ENCODE assay signal across 8 mouse cellular contexts in genomic region chr11:32238093-32238860, GRCm38 (mm10). TPM values are rescaled to one million over a fixed set of nuclear protein-coding genes. Genes with fewer than 3 reads are reported as not detected.
DNase-seq lines count a peak whose midpoint lies in the region; ATAC-seq and TF ChIP-seq lines count a peak whose summit lies in the region.

No protein-coding gene starts in this region.

- peak overlapping the region; percentile 27 for H3K27ac ChIP-seq in CH12.LX (ENCODE audit: insufficient read depth, low read depth)
- no peak overlapping the region for H3K27ac ChIP-seq in embryonic fibroblast, embryonic 13.5 days (ENCODE audit: insufficient read depth, low read length)
- H3K27ac ChIP-seq in heart, postnatal 0 days (ENCODE audit: low read depth) = no peak overlapping the region
- H3K27ac ChIP-seq in lung, postnatal 0 days (ENCODE audit: low read length) = no peak overlapping the region

- peak; percentile 84 for DNase-seq in CH12.LX (ENCODE audit: extremely low read depth)
- DNase-seq in adrenal gland, postnatal 25 days = peak; percentile 72
- DNase-seq in heart, postnatal 0 days (ENCODE audit: low spot score) = peak; percentile 63
- DNase-seq in kidney, postnatal 36 days = peak; percentile 74 to 86
- DNase-seq in lung, postnatal 0 days (ENCODE audit: low spot score) = peak; percentile 77
- DNase-seq in retina, postnatal 1 day = peak; percentile 77
- DNase-seq in urinary bladder, adult 2 months (ENCODE audit: low spot score) = peak; percentile 62

- H3K4me3 ChIP-seq in CH12.LX (replicated peaks in 1 of 3; ENCODE audit: low read depth in 2 of 3, low read length in 2 of 3, poor library complexity in 1 of 3) = no peak overlapping the region
- H3K4me3 ChIP-seq in embryonic fibroblast, embryonic 13.5 days (ENCODE audit: insufficient read depth, low read length) = no peak overlapping the region
- no peak overlapping the region for H3K4me3 ChIP-seq in heart, postnatal 0 days (ENCODE audit: low read depth, low read length)
- H3K4me3 ChIP-seq in lung, postnatal 0 days (ENCODE audit: low read depth, low read length) = no peak overlapping the region

- no peaks in the 10 kb centered on the region for H3K9me3 ChIP-seq in CH12.LX (replicated peaks; ENCODE audit: low read length)
- H3K9me3 ChIP-seq in heart, postnatal 0 days (replicated peaks; ENCODE audit: control insufficient read depth, low read length) = no peaks in the 10 kb centered on the region
- H3K9me3 ChIP-seq in lung, postnatal 0 days (ENCODE audit: low read length) = no peaks in the 10 kb centered on the region

- H3K79me2 ChIP-seq in CH12.LX (replicated peaks; ENCODE audit: control insufficient read depth, extremely low read depth, insufficient read depth, poor library complexity, severe bottlenecking) = no peaks in the 10 kb centered on the region

- peak; percentile 97 to 98 for TF ChIP-seq CTCF in CH12.LX (conservative IDR thresholded peaks at IDR 0.05 in 1 of 2, IDR thresholded peaks at IDR 0.05 in 1 of 2; ENCODE audit: low read depth in 2 of 2, low read length in 2 of 2)
- peak; percentile 94 for TF ChIP-seq CTCF in embryonic fibroblast, embryonic 13.5 days (IDR thresholded peaks at IDR 0.05; ENCODE audit: borderline replicate concordance, insufficient read depth, low read length)
- TF ChIP-seq CTCF in heart, postnatal 0 days (IDR thresholded peaks at IDR 0.05; ENCODE audit: low read depth) = peak; percentile 98
- peak; percentile 99 for TF ChIP-seq CTCF in lung, postnatal 0 days (IDR thresholded peaks at IDR 0.05)

- no peak for TF ChIP-seq EP300 in CH12.LX (IDR thresholded peaks at IDR 0.05; ENCODE audit: low read length)
- no peak for TF ChIP-seq EP300 in heart, postnatal 0 days (IDR thresholded peaks at IDR 0.05; ENCODE audit: low read depth)
- no peak for TF ChIP-seq EP300 in lung, postnatal 0 days (IDR thresholded peaks at IDR 0.05)

- H3K4me1 ChIP-seq in CH12.LX (ENCODE audit: control insufficient read depth in 1 of 2, insufficient read depth in 2 of 2) = peaks cover 11 to 30% of the 10 kb centered on the region in 2 experiments
- H3K4me1 ChIP-seq in embryonic fibroblast, embryonic 13.5 days (ENCODE audit: control insufficient read depth, insufficient read depth, low read length) = no peaks in the 10 kb centered on the region
- H3K4me1 ChIP-seq in heart, postnatal 0 days (ENCODE audit: control insufficient read depth, insufficient read depth) = peaks cover 23% of the 10 kb centered on the region
- H3K4me1 ChIP-seq in lung, postnatal 0 days (ENCODE audit: insufficient read depth, low read depth, low read length) = no peaks in the 10 kb centered on the region; the same call in 1 of the 2 replicates

- H3K36me3 ChIP-seq in CH12.LX (replicated peaks in 1 of 2; ENCODE audit: control insufficient read depth in 1 of 2, insufficient read depth in 1 of 2, low read length in 1 of 2) = peaks cover 75 to 93% of the 10 kb centered on the region in 2 experiments
- H3K36me3 ChIP-seq in heart, postnatal 0 days (replicated peaks; ENCODE audit: control insufficient read depth, insufficient read depth, low read length) = peaks cover 40% of the 10 kb centered on the region
- peaks cover 9% of the 10 kb centered on the region; the same call in 1 of the 2 replicates for H3K36me3 ChIP-seq in lung, postnatal 0 days (ENCODE audit: insufficient read depth, low read length)

- no peaks in the 10 kb centered on the region for H3K27me3 ChIP-seq in CH12.LX (replicated peaks)
- H3K27me3 ChIP-seq in heart, postnatal 0 days (ENCODE audit: control insufficient read depth, insufficient read depth, low read length) = no peaks in the 10 kb centered on the region
- no peaks in the 10 kb centered on the region for H3K27me3 ChIP-seq in lung, postnatal 0 days (replicated peaks; ENCODE audit: insufficient read depth, low read length)

- peak; percentile 67 for ATAC-seq in heart, postnatal 0 days (ENCODE audit: insufficient read depth, low read depth)
- peak; percentile 70 for ATAC-seq in lung, postnatal 0 days

- dilution Hi-C loops in CH12.LX (cut with MboI; ENCODE audit: extremely low pct_ligation_motif_present, extremely low pct_unique_long_range_greater_than_20kb, low sequenced_read_pairs) = no loop called here

- 70% methylated on average over 5 of the region's 5 CpGs for WGBS in heart, postnatal 0 days
- 62% methylated on average over 5 of the region's 5 CpGs for WGBS in lung, postnatal 0 days

- TF ChIP-seq POLR2A in CH12.LX (IDR thresholded peaks at IDR 0.05; ENCODE audit: low read depth, low read length) = no peak
- no peak for TF ChIP-seq POLR2A in embryonic fibroblast, embryonic 13.5 days (IDR thresholded peaks at IDR 0.05; ENCODE audit: low read depth, low read length)

- in situ Hi-C loops in CH12.LX (cut with MboI; ENCODE audit: low pct_ligation_motif_present, low pct_unique_long_range_greater_than_20kb, low sequenced_read_pairs) = loop anchor here (5.0 to 10.0 kb wide), 2 partner anchors 36 to 53 kb away; partner anchors contain the start of gene Il9r

- H3K9ac ChIP-seq in CH12.LX (ENCODE audit: insufficient read depth, low read depth) = 0 out of 2 replicates have a peak overlapping the region, but pooled peaks have one; percentile 8
- no peak overlapping the region for H3K9ac ChIP-seq in heart, postnatal 0 days (replicated peaks; ENCODE audit: low read depth, low read length)
- no peak overlapping the region for H3K9ac ChIP-seq in lung, postnatal 0 days (replicated peaks; ENCODE audit: low read depth)

- TF ChIP-seq RAD21 in CH12.LX (IDR thresholded peaks at IDR 0.05; ENCODE audit: low read depth, low read length) = no peak; the same call in none of the 2 replicates

- H3K4me2 ChIP-seq in CH12.LX (ENCODE audit: insufficient read depth, low read depth, poor library complexity, severe bottlenecking) = peak overlapping the region; percentile 42
- no peak overlapping the region for H3K4me2 ChIP-seq in heart, postnatal 0 days (ENCODE audit: low read depth, low read length)
- no peak overlapping the region for H3K4me2 ChIP-seq in lung, postnatal 0 days (replicated peaks; ENCODE audit: low read depth, low read length)

RNA-seq across cellular contexts. Expression of gene Mpg, which starts 12.0 kb away (rescaled TPM):
- total RNA-seq in CH12.LX (2012; rRNA removed) = 40.3 and 41.9 TPM in 2 replicates
- total RNA-seq in CH12.LX (2014; rRNA removed) = 36.2 and 39.1 TPM in 2 replicates
- polyA plus RNA-seq in CH12.LX (2012; ENCODE audit: insufficient read length, low read depth) = 39.6 and 41.5 TPM in 2 replicates
- 18.5 and 22.9 TPM in 2 replicates for total RNA-seq in adrenal gland, postnatal 25 days (2021)
- polyA plus RNA-seq in embryonic fibroblast, embryonic 13.5 days (2011; ENCODE audit: insufficient read length, low read depth, missing spikeins) = 20.7 and 21.2 TPM in 2 replicates
- 11.9 and 22.8 TPM in 2 replicates for total RNA-seq in heart, postnatal 0 days (2014; rRNA removed; ENCODE audit: low replicate concordance)
- 13.9 and 15.0 TPM in 2 replicates for polyA plus RNA-seq in heart, postnatal 0 days (2015; fragmentation: Nextera tagmentation; extraction: Ambion mirVana)
- 22.9 and 25.9 TPM in 2 replicates for polyA plus RNA-seq in lung, postnatal 0 days (2015; fragmentation: Nextera tagmentation; extraction: Ambion mirVana)
- 12.8 and 14.6 TPM in 2 replicates for polyA plus RNA-seq in urinary bladder, adult 2 months (2012; rRNA removed)

RNA-seq across cellular contexts. Expression of gene Rhbdf1, which starts 16.2 kb away (rescaled TPM):
- 30.1 and 37.6 TPM in 2 replicates for total RNA-seq in CH12.LX (2012; rRNA removed)
- 24.7 TPM in 2 replicates for total RNA-seq in CH12.LX (2014; rRNA removed)
- 27.2 and 34.2 TPM in 2 replicates for polyA plus RNA-seq in CH12.LX (2012; ENCODE audit: insufficient read length, low read depth)
- total RNA-seq in adrenal gland, postnatal 25 days (2021) = 27.6 and 27.9 TPM in 2 replicates
- polyA plus RNA-seq in embryonic fibroblast, embryonic 13.5 days (2011; ENCODE audit: insufficient read length, low read depth, missing spikeins) = 45.9 and 49.1 TPM in 2 replicates
- 68.9 and 69.2 TPM in 2 replicates for total RNA-seq in heart, postnatal 0 days (2014; rRNA removed; ENCODE audit: low replicate concordance)
- 21.9 and 25.2 TPM in 2 replicates for polyA plus RNA-seq in heart, postnatal 0 days (2015; fragmentation: Nextera tagmentation; extraction: Ambion mirVana)
- 54.8 and 58.5 TPM in 2 replicates for polyA plus RNA-seq in lung, postnatal 0 days (2015; fragmentation: Nextera tagmentation; extraction: Ambion mirVana)
- polyA plus RNA-seq in urinary bladder, adult 2 months (2012; rRNA removed) = 74.1 and 87.8 TPM in 2 replicates

RNA-seq across cellular contexts. Expression of gene Nprl3, which starts 29.2 kb away (rescaled TPM):
- total RNA-seq in CH12.LX (2012; rRNA removed) (51.7 and 58.7 TPM in 2 replicates), CH12.LX (2014; rRNA removed) (43.1 and 47.9 TPM in 2 replicates)
- polyA plus RNA-seq in CH12.LX (2012; ENCODE audit: insufficient read length, low read depth) = 66.8 and 79.8 TPM in 2 replicates
- total RNA-seq in adrenal gland, postnatal 25 days (2021) = 79.0 and 83.9 TPM in 2 replicates
- 43.1 and 49.4 TPM in 2 replicates for polyA plus RNA-seq in embryonic fibroblast, embryonic 13.5 days (2011; ENCODE audit: insufficient read length, low read depth, missing spikeins)
- total RNA-seq in heart, postnatal 0 days (2014; rRNA removed; ENCODE audit: low replicate concordance) = 26.4 and 64.1 TPM in 2 replicates
- 29.9 and 30.4 TPM in 2 replicates for polyA plus RNA-seq in heart, postnatal 0 days (2015; fragmentation: Nextera tagmentation; extraction: Ambion mirVana)
- 33.6 TPM in 2 replicates for polyA plus RNA-seq in lung, postnatal 0 days (2015; fragmentation: Nextera tagmentation; extraction: Ambion mirVana)
- 61.1 and 70.4 TPM in 2 replicates for polyA plus RNA-seq in urinary bladder, adult 2 months (2012; rRNA removed)

RNA-seq across cellular contexts. Expression of gene Snrnp25, which starts 33.1 kb away (rescaled TPM):
- total RNA-seq in CH12.LX (2012; rRNA removed) (113 and 123 TPM in 2 replicates), CH12.LX (2014; rRNA removed) (162 and 208 TPM in 2 replicates)
- polyA plus RNA-seq in CH12.LX (2012; ENCODE audit: insufficient read length, low read depth) = 106 and 131 TPM in 2 replicates
- 11.3 and 15.4 TPM in 2 replicates for total RNA-seq in adrenal gland, postnatal 25 days (2021)
- 20.4 and 21.6 TPM in 2 replicates for polyA plus RNA-seq in embryonic fibroblast, embryonic 13.5 days (2011; ENCODE audit: insufficient read length, low read depth, missing spikeins)
- total RNA-seq in heart, postnatal 0 days (2014; rRNA removed; ENCODE audit: low replicate concordance) = 12.9 and 16.1 TPM in 2 replicates
- polyA plus RNA-seq in heart, postnatal 0 days (2015; fragmentation: Nextera tagmentation; extraction: Ambion mirVana) = 27.1 and 28.0 TPM in 2 replicates
- polyA plus RNA-seq in lung, postnatal 0 days (2015; fragmentation: Nextera tagmentation; extraction: Ambion mirVana) = 18.9 and 20.8 TPM in 2 replicates
- polyA plus RNA-seq in urinary bladder, adult 2 months (2012; rRNA removed) = 28.4 and 31.5 TPM in 2 replicates

RNA-seq across cellular contexts. Expression of gene Hba-x, which starts 37.9 kb away (rescaled TPM):
- not detected in 2 replicates for total RNA-seq in CH12.LX (2012; rRNA removed)
- total RNA-seq in CH12.LX (2014; rRNA removed) = not detected in 2 replicates
- not detected in 2 replicates for polyA plus RNA-seq in CH12.LX (2012; ENCODE audit: insufficient read length, low read depth)
- total RNA-seq in adrenal gland, postnatal 25 days (2021) = not detected in 2 replicates
- polyA plus RNA-seq in embryonic fibroblast, embryonic 13.5 days (2011; ENCODE audit: insufficient read length, low read depth, missing spikeins) = not detected in 2 replicates
- total RNA-seq in heart, postnatal 0 days (2014; rRNA removed; ENCODE audit: low replicate concordance) = 1.2 TPM in 1 of 2 replicates, not detected in the other
- polyA plus RNA-seq in heart, postnatal 0 days (2015; fragmentation: Nextera tagmentation; extraction: Ambion mirVana) = 0.40 and 0.68 TPM in 2 replicates
- 5.0 and 7.7 TPM in 2 replicates for polyA plus RNA-seq in lung, postnatal 0 days (2015; fragmentation: Nextera tagmentation; extraction: Ambion mirVana)
- 0.19 TPM in 2 replicates for polyA plus RNA-seq in urinary bladder, adult 2 months (2012; rRNA removed)
